Mouse (Mus musculus) limb, embryonic 11.5 days (tissue): ENCODE results near the gene 4933424G06Rik. TPM values are rescaled to one million over a fixed set of nuclear protein-coding genes. Genes with fewer than 3 reads are reported as not detected.

ENCODE experiments used
- ATAC-seq: fragments of 200-750 bp; cut with Nextera tagmentation; 2 replicates; pipeline ENCODE4 v1.8.0; 2017; ENCODE audit warnings: low read depth; ENCODE audit not compliant: insufficient number of reproducible peaks, low FRiP score, low TSS enrichment
- DNase-seq: peaks from one replicate; pipeline ENCODE4 v3.0.0-alpha.2; 2015; ENCODE audit warnings: low spot score
- H3K27ac ChIP-seq: fragments of 300-500 bp; sonication (generic); replicated peaks from 2 replicates; pipeline ENCODE4 v1.5.1; 2014; ENCODE audit warnings: low read depth, mild to moderate bottlenecking, low read length
- H3K27me3 ChIP-seq: fragments of 300-500 bp; sonication (generic); 2 replicates; pipeline ENCODE4 v1.6.1; 2014; ENCODE audit warnings: mild to moderate bottlenecking, low read length, mixed read lengths; ENCODE audit not compliant: control insufficient read depth, insufficient read depth
- H3K36me3 ChIP-seq: fragments of 300-500 bp; sonication (generic); 2 replicates; pipeline ENCODE4 v1.6.1; 2014; ENCODE audit warnings: mild to moderate bottlenecking, low read length, moderate library complexity, mixed read lengths; ENCODE audit not compliant: control insufficient read depth, insufficient read depth
- H3K4me1 ChIP-seq: fragments of 300-500 bp; sonication (generic); 2 replicates; pipeline ENCODE4 v1.6.1; 2014; ENCODE audit warnings: low read length, mixed read lengths; ENCODE audit not compliant: control insufficient read depth, insufficient read depth
- H3K4me2 ChIP-seq: fragments of 300-500 bp; sonication (generic); 2 replicates; pipeline ENCODE4 v1.6.1; 2014; ENCODE audit warnings: low read depth, mild to moderate bottlenecking, moderate library complexity; ENCODE audit not compliant: severe bottlenecking
- H3K4me3 ChIP-seq: fragments of 300-500 bp; sonication (generic); 2 replicates; pipeline ENCODE4 v1.5.1; 2014; ENCODE audit warnings: low read depth, low read length
- H3K9ac ChIP-seq: fragments of 300-500 bp; sonication (generic); 2 replicates; pipeline ENCODE4 v1.6.1; 2014; ENCODE audit warnings: mild to moderate bottlenecking, low read length
- H3K9me3 ChIP-seq: fragments of 300-500 bp; sonication (generic); 2 replicates; pipeline ENCODE4 v1.6.1; 2016; ENCODE audit warnings: low read length; ENCODE audit not compliant: control insufficient read depth
- WGBS: fragments of 180-500 bp; shearing (Covaris S2); extraction: QIAGEN DNeasy Blood & Tissue Kit; methylation state at CpG from one replicate; pipeline ENCODE4 v1.1.7; 2014; 5-methylcytosine and 5-hydroxymethylcytosine counted together
- polyA plus RNA-seq: library from polyadenylated mRNA; unstranded; fragments of >200 nt; fragmentation: Nextera tagmentation; extraction: Ambion mirVana; gene quantifications from 2 replicates; pipeline ENCODE4 v1.2.1, GENCODE M21; 2014

4933424G06Rik gene
- polyA plus RNA-seq, 1 experiment from 2014 or later = 0.31 TPM

GRCm38 (mm10) chr1:36786377-36786776 lies 76.4 kb downstream of the 4933424G06Rik start:
- Histone ChIP-seq H3K4me2 (no peak overlapping the region), H3K4me1 (no peaks in the 10 kb centered on the region), H3K4me3 (no peak overlapping the region), H3K9me3 (no peaks in the 10 kb centered on the region), H3K36me3 (no peaks in the 10 kb centered on the region; the same call in 1 of the 2 replicates), H3K27me3 (no peaks in the 10 kb centered on the region), H3K27ac (no peak overlapping the region), H3K9ac (no peak overlapping the region)
- ATAC-seq = no peak
- DNase-seq = peak; percentile 38
- 95% methylated on average over 7 of the region's 7 CpGs for WGBS

- H3K9ac ChIP-seq = no peak overlapping the region
- 82% methylated on average over 8 of the region's 8 CpGs for WGBS
- no peak overlapping the region for H3K27ac ChIP-seq
- H3K9me3 ChIP-seq = no peaks in the 10 kb centered on the region
- no peak overlapping the region for H3K4me2 ChIP-seq
- no peaks in the 10 kb centered on the region for H3K4me1 ChIP-seq
- DNase-seq = no peak
- no peak for ATAC-seq
- no peaks in the 10 kb centered on the region for H3K27me3 ChIP-seq
- peaks cover 6% of the 10 kb centered on the region; the same call in 1 of the 2 replicates for H3K36me3 ChIP-seq
- H3K4me3 ChIP-seq = no peak overlapping the region
These were observed 79.5 kb downstream of the 4933424G06Rik start for GRCm38 (mm10) chr1:36789416-36789815.

GRCm38 (mm10) chr1:36796711-36797110 lies 86.8 kb downstream of the 4933424G06Rik start:
- Histone ChIP-seq H3K4me2 (no peak overlapping the region), H3K27ac (no peak overlapping the region), H3K27me3 (no peaks in the 10 kb centered on the region), H3K9ac (no peak overlapping the region), H3K4me3 (no peak overlapping the region), H3K9me3 (no peaks in the 10 kb centered on the region), H3K36me3 (peaks cover 23% of the 10 kb centered on the region; the same call in 1 of the 2 replicates), H3K4me1 (no peaks in the 10 kb centered on the region)
- 91% methylated on average over 7 of the region's 7 CpGs for WGBS
- no peak for ATAC-seq
- no peak for DNase-seq

- Histone ChIP-seq H3K36me3 (peaks cover 24% of the 10 kb centered on the region; the same call in 1 of the 2 replicates), H3K9ac (no peak overlapping the region), H3K4me1 (no peaks in the 10 kb centered on the region), H3K27me3 (no peaks in the 10 kb centered on the region), H3K4me2 (no peak overlapping the region), H3K4me3 (no peak overlapping the region), H3K9me3 (no peaks in the 10 kb centered on the region), H3K27ac (no peak overlapping the region)
- DNase-seq (no peak), ATAC-seq (no peak)
- 90% methylated on average over 10 of the region's 10 CpGs for WGBS
These were observed 87.5 kb downstream of the 4933424G06Rik start for GRCm38 (mm10) chr1:36797481-36797880.

GRCm38 (mm10) chr1:36800379-36801011 lies 90.5 kb downstream of the 4933424G06Rik start:
- 86% methylated on average over 3 of the region's 3 CpGs for WGBS
- no peak overlapping the region for H3K4me3 ChIP-seq
- peaks cover 23% of the 10 kb centered on the region; the same call in 1 of the 2 replicates for H3K36me3 ChIP-seq

GRCm38 (mm10) chr1:36804259-36804658 lies 94.3 kb downstream of the 4933424G06Rik start:
- Histone ChIP-seq H3K27me3 (no peaks in the 10 kb centered on the region), H3K36me3 (peaks cover 25% of the 10 kb centered on the region), H3K4me2 (no peak overlapping the region), H3K9me3 (no peaks in the 10 kb centered on the region), H3K9ac (no peak overlapping the region), H3K4me3 (no peak overlapping the region), H3K4me1 (no peaks in the 10 kb centered on the region), H3K27ac (no peak overlapping the region)
- ATAC-seq (no peak), DNase-seq (no peak)
- whole genome bisulfite sequencing = 84% methylated on average over 9 of the region's 9 CpGs

More at GRCm38 (mm10) chr1:36800379-36801011, 90.5 kb downstream of the 4933424G06Rik start:
- ATAC-seq = no peak
- Histone ChIP-seq H3K27ac (no peak overlapping the region), H3K27me3 (no peaks in the 10 kb centered on the region), H3K4me2 (no peak overlapping the region), H3K9me3 (no peaks in the 10 kb centered on the region), H3K4me1 (no peaks in the 10 kb centered on the region), H3K9ac (no peak overlapping the region)
- no peak for DNase-seq

GRCm38 (mm10) chr1:36804833-36805232 lies 94.9 kb downstream of the 4933424G06Rik start:
- no peak for ATAC-seq
- 94% methylated on average over 4 of the region's 4 CpGs for WGBS
- no peak overlapping the region for H3K4me3 ChIP-seq
- no peak for DNase-seq
- no peaks in the 10 kb centered on the region for H3K9me3 ChIP-seq
- peaks cover 26% of the 10 kb centered on the region for H3K36me3 ChIP-seq
- no peaks in the 10 kb centered on the region for H3K4me1 ChIP-seq
- no peaks in the 10 kb centered on the region for H3K27me3 ChIP-seq
- no peak overlapping the region for H3K27ac ChIP-seq
- no peak overlapping the region for H3K9ac ChIP-seq
- H3K4me2 ChIP-seq = no peak overlapping the region

GRCm38 (mm10) chr1:36806181-36806905 lies 96.4 kb downstream of the 4933424G06Rik start:
- ATAC-seq (no peak), DNase-seq (no peak)
- H3K27ac ChIP-seq = no peak overlapping the region
- no peak overlapping the region for H3K4me2 ChIP-seq
- no peak overlapping the region for H3K9ac ChIP-seq
- H3K27me3 ChIP-seq = no peaks in the 10 kb centered on the region
- peaks cover 32% of the 10 kb centered on the region for H3K36me3 ChIP-seq
- 95% methylated on average over 7 of the region's 7 CpGs for WGBS
- H3K4me3 ChIP-seq = no peak overlapping the region
- no peaks in the 10 kb centered on the region for H3K4me1 ChIP-seq
- H3K9me3 ChIP-seq = no peaks in the 10 kb centered on the region
